Mouse (Mus musculus) E14TG2a.4 (cell line): ENCODE results near the gene Peli2.

Experiments used
- CTCF ChIP-seq: conservative IDR thresholded peaks from 2 replicates; pipeline ENCODE4 v1.5.1; 2014; ENCODE audit warnings: low read length
- NANOG ChIP-seq: IDR thresholded peaks from 2 replicates; pipeline ENCODE4 v1.6.1; 2014; ENCODE audit warnings: borderline replicate concordance, low read length, mixed read lengths
- POU5F1 ChIP-seq: IDR thresholded peaks from 2 replicates; pipeline ENCODE4 v1.6.1; 2014; ENCODE audit warnings: low read length, borderline replicate concordance

DNA sequence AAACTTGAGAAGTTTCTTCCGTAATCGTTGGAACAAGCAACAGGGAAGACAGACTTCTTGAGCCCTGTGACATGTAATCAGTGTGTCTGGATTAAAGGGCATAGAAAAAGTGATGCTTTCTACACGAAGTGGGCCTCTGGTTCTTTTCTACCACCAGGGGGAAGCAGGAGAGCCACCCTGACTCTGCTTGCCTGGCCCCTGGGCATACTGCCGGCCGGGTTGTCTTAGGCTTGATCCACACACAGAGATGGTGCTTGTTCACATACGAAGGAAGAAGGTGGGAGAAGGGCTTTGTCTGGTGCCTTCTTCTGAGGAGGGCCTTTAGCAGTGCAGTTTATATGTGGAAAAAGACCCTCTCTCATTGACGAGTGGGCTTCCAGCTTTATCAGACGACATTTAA lies 17.5 kb downstream of the Peli2 start:
- TF ChIP-seq CTCF (no peak), POU5F1 (no peak), NANOG (no peak)
